8 mouse cellular contexts compared by ENCODE assay signal in genomic region chrX:133688840-133689239, GRCm38 (mm10). TPM values are rescaled to one million over a fixed set of nuclear protein-coding genes. Genes with fewer than 3 reads are reported as not detected.
A peak's percentile ranks its signal among the peaks of the same experiment; 100 is the strongest.
DNase-seq lines count a peak whose midpoint lies in the region; ATAC-seq and TF ChIP-seq lines count a peak whose summit lies in the region.

Gene Pcdh19, minus strand, starts transcription at chrX:133688987.

- peak; percentile 87 for DNase-seq in adrenal gland, postnatal 36 days
- DNase-seq in fibroblast of lung, adult 2 months (ENCODE audit: low read depth): peak; percentile 51
- peak; percentile 76 for DNase-seq in neural tube, embryonic 10.5 days (ENCODE audit: extremely low spot score, low spot score)
- peak; percentile 75 for DNase-seq in urinary bladder, postnatal 14 days (ENCODE audit: low spot score)

- no peaks in the 10 kb centered on the region for H3K9me3 ChIP-seq in heart, embryonic 12.5 days (replicated peaks)
- H3K9me3 ChIP-seq in kidney, embryonic 15.5 days (replicated peaks): no peaks in the 10 kb centered on the region
- no peaks in the 10 kb centered on the region; the same call in 1 of the 2 replicates for H3K9me3 ChIP-seq in liver, embryonic 12.5 days (replicated peaks)

- H3K79me3 ChIP-seq in C2C12 (ENCODE audit: low read depth): peaks cover 29% of the 10 kb centered on the region

- H3K9ac ChIP-seq in heart, embryonic 12.5 days: peak within 1 kb of the TSS; percentile 30; the same call in 1 of the 2 replicates
- peak within 1 kb of the TSS; percentile 44; the same call in 1 of the 2 replicates for H3K9ac ChIP-seq in kidney, embryonic 15.5 days
- no peak within 1 kb of the TSS for H3K9ac ChIP-seq in liver, embryonic 12.5 days

- no peaks in the 10 kb centered on the region for H3K27me3 ChIP-seq in C2C12 (ENCODE audit: control insufficient read depth, insufficient read depth, insufficient read length)
- H3K27me3 ChIP-seq in heart, embryonic 12.5 days (replicated peaks): peaks cover 55% of the 10 kb centered on the region
- peaks cover 48% of the 10 kb centered on the region for H3K27me3 ChIP-seq in kidney, embryonic 15.5 days
- peaks cover 81% of the 10 kb centered on the region for H3K27me3 ChIP-seq in liver, embryonic 12.5 days (replicated peaks)

- H3K4me3 ChIP-seq in C2C12 (ENCODE audit: insufficient read depth, poor library complexity, severe bottlenecking): peak within 1 kb of the TSS; percentile 44
- peak within 1 kb of the TSS; percentile 60 for H3K4me3 ChIP-seq in heart, embryonic 12.5 days
- peak within 1 kb of the TSS; percentile 58 for H3K4me3 ChIP-seq in kidney, embryonic 15.5 days (replicated peaks)
- peak within 1 kb of the TSS; percentile 43 for H3K4me3 ChIP-seq in liver, embryonic 12.5 days

- peak; percentile 88 for ATAC-seq in heart, embryonic 12.5 days (ENCODE audit: insufficient number of reproducible peaks, low FRiP score)
- peak; percentile 94 for ATAC-seq in kidney, embryonic 15.5 days (replicated peaks; ENCODE audit: low FRiP score)
- ATAC-seq in liver, embryonic 12.5 days: peak; percentile 83

- H3K79me2 ChIP-seq in C2C12 (ENCODE audit: control insufficient read depth, insufficient read depth): peaks cover 49% of the 10 kb centered on the region

- H3K36me3 ChIP-seq in C2C12 (ENCODE audit: control insufficient read depth, insufficient read depth): peaks cover 9% of the 10 kb centered on the region
- H3K36me3 ChIP-seq in heart, embryonic 12.5 days: no peaks in the 10 kb centered on the region
- H3K36me3 ChIP-seq in kidney, embryonic 15.5 days: no peaks in the 10 kb centered on the region
- no peaks in the 10 kb centered on the region for H3K36me3 ChIP-seq in liver, embryonic 12.5 days

- WGBS in heart, embryonic 12.5 days: 11% methylated on average over 20 of the region's 26 CpGs
- WGBS in kidney, embryonic 15.5 days: 29% methylated on average over 23 of the region's 26 CpGs
- 25% methylated on average over 16 of the region's 26 CpGs for WGBS in liver, embryonic 12.5 days (ENCODE audit: insufficient replicate concordance)

- H3K27ac ChIP-seq in heart, embryonic 12.5 days (ENCODE audit: poor library complexity, severe bottlenecking): no peak within 1 kb of the TSS
- H3K27ac ChIP-seq in kidney, embryonic 15.5 days: peak within 1 kb of the TSS; percentile 71
- H3K27ac ChIP-seq in liver, embryonic 12.5 days: no peak within 1 kb of the TSS

- peak within 1 kb of the TSS; percentile 95 for H3K4me2 ChIP-seq in heart, embryonic 12.5 days
- peak within 1 kb of the TSS; percentile 86 for H3K4me2 ChIP-seq in kidney, embryonic 15.5 days
- H3K4me2 ChIP-seq in liver, embryonic 12.5 days: peak within 1 kb of the TSS; percentile 61

- H3ac ChIP-seq in C2C12 (ENCODE audit: control insufficient read depth, insufficient read length, low read depth): peak within 1 kb of the TSS; percentile 80

- no peak for TF ChIP-seq CTCF in C2C12 (IDR thresholded peaks at IDR 0.05; ENCODE audit: control insufficient read depth, insufficient read depth, insufficient read length)

- H3K4me1 ChIP-seq in heart, embryonic 12.5 days (replicated peaks): 0 out of 2 replicates have a peak, but pooled peaks cover 4% of the 10 kb centered on the region
- H3K4me1 ChIP-seq in kidney, embryonic 15.5 days: peaks cover 8% of the 10 kb centered on the region; the same call in 1 of the 2 replicates
- H3K4me1 ChIP-seq in liver, embryonic 12.5 days: no peaks in the 10 kb centered on the region

TF ChIP-seq in C2C12, 6 proteins besides CTCF, POLR2A, EP300 and RAD21:
- TF ChIP-seq USF1 (IDR thresholded peaks at IDR 0.05; ENCODE audit: low read depth) (no peak), MAX (IDR thresholded peaks at IDR 0.05) (no peak), CEBPB (IDR thresholded peaks at IDR 0.05; ENCODE audit: low read depth) (no peak), MYOG (IDR thresholded peaks at IDR 0.05; ENCODE audit: control insufficient read depth, extremely low read depth, insufficient read length) (no peak), FOSL1 (IDR thresholded peaks at IDR 0.05; ENCODE audit: insufficient read depth, low read length, poor library complexity, severe bottlenecking) (no peak), MYOD1 (IDR thresholded peaks at IDR 0.05; ENCODE audit: control insufficient read depth, insufficient read length, low read depth) (no peak)

RNA-seq across cellular contexts. Expression of gene Pcdh19, which starts in this region (rescaled TPM):
- 8.8 TPM for polyA plus RNA-seq in C2C12 (2012; fragmentation: generic; extraction: Trizol)
- 1 to 10 TPM; 7.2 to 8.5 TPM for total RNA-seq in adrenal gland, postnatal 36 days (2021)
- polyA plus RNA-seq in heart, embryonic 12.5 days (2016; fragmentation: Nextera tagmentation; extraction: Ambion mirVana): 0.17 and 0.20 TPM in 2 replicates
- polyA plus RNA-seq in kidney, embryonic 15.5 days (2015; fragmentation: Nextera tagmentation; extraction: Ambion mirVana): 2.9 and 4.4 TPM in 2 replicates
- 0.14 and 0.21 TPM in 2 replicates for polyA plus RNA-seq in liver, embryonic 12.5 days (2016; fragmentation: Nextera tagmentation; extraction: Ambion mirVana)

Comparison
In these comparisons a context has a peak if more than half of its experiments do, and no peak if none do; other contexts are left out.
1. Peak in ATAC-seq, H3K4me3 ChIP-seq, H3K9ac ChIP-seq and H3K4me2 ChIP-seq in heart, embryonic 12.5 days; RNA of the gene not detected or under 1 TPM.
2. Peak in ATAC-seq, H3K4me3 ChIP-seq and H3K4me2 ChIP-seq in liver, embryonic 12.5 days; RNA of the gene not detected or under 1 TPM.